Mouse (Mus musculus): ENCODE results near the gene Gnas. TPM values are rescaled to one million over a fixed set of nuclear protein-coding genes. Genes with fewer than 3 reads are reported as not detected.

The Gnas gene
- total and polyA plus RNA-seq, 2 experiments: 201 to 417 TPM

DNA sequence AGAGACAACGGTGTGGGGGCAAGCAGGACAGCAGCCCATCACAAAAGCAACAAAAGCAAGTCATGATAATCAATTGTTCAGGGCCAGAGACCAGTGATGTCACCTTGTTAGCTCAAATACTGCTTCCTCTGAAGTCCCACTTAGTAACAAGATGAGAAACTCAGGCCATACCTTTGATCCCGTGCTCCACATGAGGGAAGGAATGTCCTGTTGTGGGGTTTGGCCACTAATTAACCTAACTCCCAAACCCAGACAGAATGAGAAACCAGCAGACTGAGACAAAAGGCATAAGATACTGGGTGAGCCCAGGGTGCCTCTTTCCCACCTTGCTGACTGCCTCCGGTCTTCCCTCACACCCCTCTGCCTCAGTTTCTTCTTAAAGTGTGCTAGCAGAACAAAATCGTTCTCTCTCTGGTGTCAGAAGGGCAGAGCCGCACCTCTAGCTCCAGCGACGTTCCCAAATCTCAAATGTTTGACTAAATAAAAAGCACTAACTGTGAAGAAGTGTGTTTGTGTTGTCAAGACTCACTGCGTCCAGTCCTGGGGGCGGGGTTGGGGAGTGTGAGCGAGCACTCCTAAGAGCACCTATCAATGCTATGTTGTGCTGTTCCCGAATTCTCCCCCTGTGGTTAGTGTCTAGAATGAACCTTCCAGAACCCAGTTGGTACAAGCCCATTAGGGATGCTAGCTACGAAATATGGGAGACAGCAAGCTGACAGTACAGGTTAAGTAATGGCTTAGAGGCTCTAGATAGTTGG is 4.7 kb downstream of the Gnas start:
- no peak for DNase-seq (ENCODE audit: extremely low read depth, low read depth, low spot score)
- 42% methylated on average over 12 of the region's 12 CpGs for WGBS
- Histone ChIP-seq H3K27ac (replicated peaks; ENCODE audit: insufficient read depth, low read depth, low read length) (no peak overlapping the region), H3K9ac (ENCODE audit: low read depth, low read length) (no peak overlapping the region), H3K36me3 (ENCODE audit: control insufficient read depth, insufficient read depth, low read length) (no peaks in the 10 kb centered on the region), H3K4me3 (ENCODE audit: insufficient read depth, low read depth, low read length) (no peak overlapping the region), H3K79me2 (ENCODE audit: control insufficient read depth, insufficient read depth, low read length) (no peaks in the 10 kb centered on the region), H3K27me3 (ENCODE audit: control insufficient read depth, insufficient read depth, low read length) (0 out of 2 replicates have a peak, but pooled peaks cover 6% of the 10 kb centered on the region), H3K4me1 (ENCODE audit: control insufficient read depth, insufficient read depth, low read length) (no peaks in the 10 kb centered on the region)
- TF ChIP-seq CTCF (IDR thresholded peaks at IDR 0.05; ENCODE audit: low read depth, low read length): no peak
- no peak for TF ChIP-seq POLR2A (IDR thresholded peaks at IDR 0.05; ENCODE audit: extremely low read depth, insufficient read depth, low read length)

GRCm38 (mm10) chr2:174291029-174291661 is 7.0 kb downstream of the Gnas start:
- DNase-seq (ENCODE audit: extremely low read depth, low read depth, low spot score): no peak
- 79% methylated on average over 8 of the region's 8 CpGs for WGBS
- no peaks in the 10 kb centered on the region for H3K4me1 ChIP-seq (ENCODE audit: control insufficient read depth, insufficient read depth, low read length)
- peaks cover 6% of the 10 kb centered on the region; the same call in 1 of the 2 replicates for H3K27me3 ChIP-seq (ENCODE audit: control insufficient read depth, insufficient read depth, low read length)
- H3K36me3 ChIP-seq (ENCODE audit: control insufficient read depth, insufficient read depth, low read length): no peaks in the 10 kb centered on the region
- H3K27ac ChIP-seq (replicated peaks; ENCODE audit: insufficient read depth, low read depth, low read length): no peak overlapping the region
- no peak overlapping the region for H3K9ac ChIP-seq (ENCODE audit: low read depth, low read length)
- no peaks in the 10 kb centered on the region for H3K79me2 ChIP-seq (ENCODE audit: control insufficient read depth, insufficient read depth, low read length)
- TF ChIP-seq CTCF (IDR thresholded peaks at IDR 0.05; ENCODE audit: low read depth, low read length) (no peak), POLR2A (IDR thresholded peaks at IDR 0.05; ENCODE audit: extremely low read depth, insufficient read depth, low read length) (no peak)
- H3K4me3 ChIP-seq (ENCODE audit: insufficient read depth, low read depth, low read length): no peak overlapping the region

DNA sequence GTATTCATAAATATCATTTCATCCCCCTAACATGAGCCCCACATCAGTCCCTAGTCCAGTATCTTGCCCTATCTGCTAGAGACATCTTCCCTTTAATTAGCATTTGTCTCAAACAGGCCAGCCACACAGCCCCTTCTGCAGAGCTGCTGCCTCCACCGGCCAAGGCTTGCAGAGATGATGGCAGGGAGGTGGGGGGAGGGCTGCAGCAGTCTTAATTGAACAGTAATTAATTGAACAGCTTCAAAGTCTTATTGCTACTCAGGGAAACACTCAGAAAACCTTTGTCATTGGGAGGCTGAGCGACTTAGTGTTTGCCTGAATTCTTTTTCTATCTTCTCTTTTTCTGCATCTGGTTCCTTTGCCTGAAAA is 7.5 kb downstream of the Gnas start:
- H3K9ac ChIP-seq (ENCODE audit: low read depth, low read length): no peak overlapping the region
- H3K4me3 ChIP-seq (ENCODE audit: insufficient read depth, low read depth, low read length): no peak overlapping the region
- H3K27ac ChIP-seq (replicated peaks; ENCODE audit: insufficient read depth, low read depth, low read length): no peak overlapping the region
- TF ChIP-seq POLR2A (IDR thresholded peaks at IDR 0.05; ENCODE audit: extremely low read depth, insufficient read depth, low read length) (no peak), CTCF (IDR thresholded peaks at IDR 0.05; ENCODE audit: low read depth, low read length) (no peak)
- peaks cover 6% of the 10 kb centered on the region; the same call in 1 of the 2 replicates for H3K27me3 ChIP-seq (ENCODE audit: control insufficient read depth, insufficient read depth, low read length)
- WGBS: 70% methylated on average over 2 of the region's 2 CpGs
- H3K36me3 ChIP-seq (ENCODE audit: control insufficient read depth, insufficient read depth, low read length): no peaks in the 10 kb centered on the region
- no peak for DNase-seq (ENCODE audit: extremely low read depth, low read depth, low spot score)
- H3K4me1 ChIP-seq (ENCODE audit: control insufficient read depth, insufficient read depth, low read length): no peaks in the 10 kb centered on the region
- H3K79me2 ChIP-seq (ENCODE audit: control insufficient read depth, insufficient read depth, low read length): no peaks in the 10 kb centered on the region

GRCm38 (mm10) chr2:174294457-174294856 is 10.3 kb downstream of the Gnas start:
- H3K27ac ChIP-seq (replicated peaks; ENCODE audit: insufficient read depth, low read depth, low read length): no peak overlapping the region
- H3K36me3 ChIP-seq (ENCODE audit: control insufficient read depth, insufficient read depth, low read length): no peaks in the 10 kb centered on the region
- TF ChIP-seq POLR2A (IDR thresholded peaks at IDR 0.05; ENCODE audit: extremely low read depth, insufficient read depth, low read length) (no peak), CTCF (IDR thresholded peaks at IDR 0.05; ENCODE audit: low read depth, low read length) (no peak)
- 62% methylated on average over 8 of the region's 8 CpGs for WGBS
- H3K9ac ChIP-seq (ENCODE audit: low read depth, low read length): no peak overlapping the region
- H3K4me3 ChIP-seq (ENCODE audit: insufficient read depth, low read depth, low read length): no peak overlapping the region
- H3K79me2 ChIP-seq (ENCODE audit: control insufficient read depth, insufficient read depth, low read length): no peaks in the 10 kb centered on the region
- H3K27me3 ChIP-seq (ENCODE audit: control insufficient read depth, insufficient read depth, low read length): peaks cover 9% of the 10 kb centered on the region
- no peaks in the 10 kb centered on the region for H3K4me1 ChIP-seq (ENCODE audit: control insufficient read depth, insufficient read depth, low read length)
- DNase-seq (ENCODE audit: extremely low read depth, low read depth, low spot score): no peak

- Histone ChIP-seq H3K9ac (ENCODE audit: low read depth, low read length) (no peak overlapping the region), H3K4me1 (ENCODE audit: control insufficient read depth, insufficient read depth, low read length) (no peaks in the 10 kb centered on the region), H3K27me3 (ENCODE audit: control insufficient read depth, insufficient read depth, low read length) (peaks cover 9% of the 10 kb centered on the region), H3K4me3 (ENCODE audit: insufficient read depth, low read depth, low read length) (peak overlapping the region; percentile 30; the same call in 1 of the 2 replicates), H3K79me2 (ENCODE audit: control insufficient read depth, insufficient read depth, low read length) (no peaks in the 10 kb centered on the region), H3K36me3 (ENCODE audit: control insufficient read depth, insufficient read depth, low read length) (no peaks in the 10 kb centered on the region), H3K27ac (replicated peaks; ENCODE audit: insufficient read depth, low read depth, low read length) (no peak overlapping the region)
- no peak for DNase-seq (ENCODE audit: extremely low read depth, low read depth, low spot score)
- WGBS: 46% methylated on average over 36 of the region's 36 CpGs
- no peak for TF ChIP-seq CTCF (IDR thresholded peaks at IDR 0.05; ENCODE audit: low read depth, low read length)
- TF ChIP-seq POLR2A (IDR thresholded peaks at IDR 0.05; ENCODE audit: extremely low read depth, insufficient read depth, low read length): no peak
These were observed 11.2 kb downstream of the Gnas start for GRCm38 (mm10) chr2:174295175-174295899.
